Mouse (Mus musculus): ENCODE measurements around the gene Ddb1. TPM values are rescaled to one million over a fixed set of nuclear protein-coding genes. Genes with fewer than 3 reads are reported as not detected.

Gene Ddb1
- total RNA-seq (2012; rRNA removed) (319 and 365 TPM in 2 replicates), total RNA-seq (2014; rRNA removed) (299 and 311 TPM in 2 replicates), polyA plus RNA-seq (2012; ENCODE audit: insufficient read length, low read depth) (406 and 451 TPM in 2 replicates)

- Histone ChIP-seq H3K4me1 (ENCODE audit: control insufficient read depth in 1 of 2, insufficient read depth in 2 of 2) (peaks cover 13 to 65% of the 10 kb centered on the region in 2 experiments), H3K27me3 (replicated peaks) (no peaks in the 10 kb centered on the region)
- dilution Hi-C loops (cut with MboI; ENCODE audit: extremely low pct_ligation_motif_present, extremely low pct_unique_long_range_greater_than_20kb, low sequenced_read_pairs): no loop called here
Measured at GRCm38 (mm10) chr19:10605293-10605900, at the start of gene Ddb1, which contains the start of gene Tkfc. Ddb1 (plus strand) TSS chr19:10605327. Tkfc (minus strand) TSS chr19:10605654.

More at GRCm38 (mm10) chr19:10605293-10605900, at the start of gene Ddb1, which contains the start of gene Tkfc:
- in situ Hi-C loops (cut with MboI; ENCODE audit: low pct_ligation_motif_present, low pct_unique_long_range_greater_than_20kb, low sequenced_read_pairs): no loop called here
- H3K4me3 ChIP-seq (replicated peaks in 1 of 3; ENCODE audit: low read depth in 2 of 3, low read length in 2 of 3, poor library complexity in 1 of 3): peak within 1 kb of the TSS; percentile 79 to 98 (median 93)
- H3K79me2 ChIP-seq (replicated peaks; ENCODE audit: control insufficient read depth, extremely low read depth, insufficient read depth, poor library complexity, severe bottlenecking): peaks cover 40% of the 10 kb centered on the region
- peak within 1 kb of the TSS; percentile 96 for H3K9ac ChIP-seq (ENCODE audit: insufficient read depth, low read depth)
- H3K4me2 ChIP-seq (ENCODE audit: insufficient read depth, low read depth, poor library complexity, severe bottlenecking): peak within 1 kb of the TSS; percentile 96
- peak; percentile 98 for DNase-seq (ENCODE audit: extremely low read depth)
- TF ChIP-seq CHD2 (IDR thresholded peaks at IDR 0.05; ENCODE audit: low read length): peak; percentile 73
- no peak; the same call in 1 of the 2 replicates for TF ChIP-seq RCOR1 (conservative IDR thresholded peaks at IDR 0.05; ENCODE audit: low read depth, low read length)
- no peak for TF ChIP-seq PAX5 (IDR thresholded peaks at IDR 0.05; ENCODE audit: low read length)
- no peak; the same call in 1 of the 2 replicates for TF ChIP-seq RAD21 (IDR thresholded peaks at IDR 0.05; ENCODE audit: low read depth, low read length)
- no peak; the same call in 1 of the 2 replicates for TF ChIP-seq MAFK (IDR thresholded peaks at IDR 0.05; ENCODE audit: insufficient replicate concordance, low read length)
- TF ChIP-seq E2F4 (IDR thresholded peaks at IDR 0.05; ENCODE audit: insufficient replicate concordance, low read depth, low read length): no peak
- TF ChIP-seq SIN3A (IDR thresholded peaks at IDR 0.05; ENCODE audit: low read length): peak; percentile 98
- no peak; the same call in 1 of the 2 replicates for TF ChIP-seq CHD1 (IDR thresholded peaks at IDR 0.05; ENCODE audit: low read depth, low read length)
- TF ChIP-seq ELF1 (IDR thresholded peaks at IDR 0.05; ENCODE audit: low read depth, low read length): peak; percentile 85
- peak; percentile 91 for TF ChIP-seq HCFC1 (IDR thresholded peaks at IDR 0.05; ENCODE audit: low read depth, low read length)
- TF ChIP-seq USF1 (IDR thresholded peaks at IDR 0.05; ENCODE audit: low read depth, low read length): peak; percentile 51
- no peak for TF ChIP-seq USF2 (conservative IDR thresholded peaks at IDR 0.05; ENCODE audit: low read depth, low read length)
- TF ChIP-seq MXI1 (IDR thresholded peaks at IDR 0.05; ENCODE audit: low read depth, low read length): peak; percentile 98
- no peak for TF ChIP-seq ZKSCAN1 (IDR thresholded peaks at IDR 0.05; ENCODE audit: borderline replicate concordance, low read depth, low read length)
- TF ChIP-seq GABPA (IDR thresholded peaks at IDR 0.05; ENCODE audit: insufficient replicate concordance, low read depth, low read length): peak; percentile 83
- no peak for TF ChIP-seq JUND (conservative IDR thresholded peaks at IDR 0.05; ENCODE audit: low read depth, low read length)
- TF ChIP-seq IRF4 (IDR thresholded peaks at IDR 0.05; ENCODE audit: low read depth, low read length): peak; percentile 69
- peak; percentile 33; the same call in 1 of the 2 replicates for TF ChIP-seq SMC3 (IDR thresholded peaks at IDR 0.05; ENCODE audit: low read depth, low read length)
- TF ChIP-seq EP300 (IDR thresholded peaks at IDR 0.05; ENCODE audit: low read length): no peak
- TF ChIP-seq ZMIZ1 (IDR thresholded peaks at IDR 0.05; ENCODE audit: low read depth, low read length): peak; percentile 97
- peak; percentile 75 for TF ChIP-seq MEF2A (IDR thresholded peaks at IDR 0.05; ENCODE audit: borderline replicate concordance, low read depth, low read length)
- TF ChIP-seq TBP (conservative IDR thresholded peaks at IDR 0.05; ENCODE audit: low read depth, low read length): peak; percentile 85
- peak; percentile 92 for TF ChIP-seq KAT2A (IDR thresholded peaks at IDR 0.05; ENCODE audit: insufficient replicate concordance, low read length)
- peak; percentile 89 for TF ChIP-seq MYC (IDR thresholded peaks at IDR 0.05; ENCODE audit: low read depth, low read length)
- no peak for TF ChIP-seq ZC3H11A (IDR thresholded peaks at IDR 0.05; ENCODE audit: low read depth, low read length)
- TF ChIP-seq ZNF384 (IDR thresholded peaks at IDR 0.05; ENCODE audit: low read depth, low read length): peak; percentile 28; the same call in 1 of the 2 replicates
- peak; percentile 60 for TF ChIP-seq NRF1 (IDR thresholded peaks at IDR 0.05; ENCODE audit: low read depth, low read length)
- peak; percentile 92; the same call in 1 of the 2 replicates for TF ChIP-seq POLR2AphosphoS2 (IDR thresholded peaks at IDR 0.05; ENCODE audit: low read depth, low read length)
- TF ChIP-seq TCF12 (IDR thresholded peaks at IDR 0.05; ENCODE audit: low read depth, low read length): peak; percentile 96
- peak; percentile 98 for TF ChIP-seq POLR2A (IDR thresholded peaks at IDR 0.05; ENCODE audit: low read depth, low read length)
- peak; percentile 86 for TF ChIP-seq MAX (IDR thresholded peaks at IDR 0.05; ENCODE audit: low read length)
- peak; percentile 98 for TF ChIP-seq NELFE (IDR thresholded peaks at IDR 0.05; ENCODE audit: low read depth, low read length)
- TF ChIP-seq JUN (IDR thresholded peaks at IDR 0.05; ENCODE audit: insufficient read depth, low read depth, low read length): no peak
- TF ChIP-seq UBTF (IDR thresholded peaks at IDR 0.05; ENCODE audit: low read depth, low read length): no peak; the same call in 1 of the 2 replicates
- TF ChIP-seq ETS1 (conservative IDR thresholded peaks at IDR 0.05; ENCODE audit: low read depth, low read length): peak; percentile 35; the same call in 1 of the 2 replicates
- TF ChIP-seq BHLHE40 (IDR thresholded peaks at IDR 0.05; ENCODE audit: low read depth, low read length): peak; percentile 47; the same call in 1 of the 2 replicates
- peak; percentile 89 for TF ChIP-seq MAZ (IDR thresholded peaks at IDR 0.05; ENCODE audit: low read depth, low read length)
- peak in 1 of 2 experiments; percentile 59; a peak in 2 of 4 replicates for TF ChIP-seq CTCF (conservative IDR thresholded peaks at IDR 0.05 in 1 of 2, IDR thresholded peaks at IDR 0.05 in 1 of 2; ENCODE audit: low read depth in 2 of 2, low read length in 2 of 2)
- H3K9me3 ChIP-seq (replicated peaks; ENCODE audit: low read length): no peaks in the 10 kb centered on the region
- peaks cover 27 to 42% of the 10 kb centered on the region in 2 experiments for H3K36me3 ChIP-seq (replicated peaks in 1 of 2; ENCODE audit: control insufficient read depth in 1 of 2, insufficient read depth in 1 of 2, low read length in 1 of 2)
- peak within 1 kb of the TSS; percentile 73 for H3K27ac ChIP-seq (ENCODE audit: insufficient read depth, low read depth)

All from CH12.LX (cell line).